Mouse (Mus musculus): Measurements from ENCODE around the gene Blvrb. TPM values are rescaled to one million over a fixed set of nuclear protein-coding genes. Genes with fewer than 3 reads are reported as not detected.
"Not testable (repeated sequence)": the region's sequence is repeated elsewhere in the genome, so short reads cannot be mapped to it uniquely, and the experiment has no call there.

Blvrb gene
- polyA plus RNA-seq, 1 experiment from 2014 or later = 35.4 TPM

GRCm38 (mm10) chr7:27493450-27493849, 45.7 kb downstream of the Blvrb start:
- Histone ChIP-seq H3K9ac (ENCODE audit: low read depth, low read length) (no peak overlapping the region), H3K27me3 (ENCODE audit: control insufficient read depth, insufficient read depth, low read length) (no peaks in the 10 kb centered on the region), H3K27ac (ENCODE audit: low read depth, low read length) (no peak overlapping the region), H3K4me3 (ENCODE audit: low read depth, low read length) (no peak overlapping the region), H3K4me1 (replicated peaks; ENCODE audit: control insufficient read depth, insufficient read depth, low read length) (no peaks in the 10 kb centered on the region), H3K4me2 (replicated peaks; ENCODE audit: low read depth, low read length) (no peak overlapping the region), H3K36me3 (ENCODE audit: control insufficient read depth, insufficient read depth, low read length) (no peaks in the 10 kb centered on the region), H3K9me3 (ENCODE audit: control insufficient read depth, low read length) (no peaks in the 10 kb centered on the region)
- 90% methylated on average over 5 of the region's 5 CpGs for WGBS
- ATAC-seq (ENCODE audit: low FRiP score) (no peak), DNase-seq (ENCODE audit: low spot score) (no peak)

DNA sequence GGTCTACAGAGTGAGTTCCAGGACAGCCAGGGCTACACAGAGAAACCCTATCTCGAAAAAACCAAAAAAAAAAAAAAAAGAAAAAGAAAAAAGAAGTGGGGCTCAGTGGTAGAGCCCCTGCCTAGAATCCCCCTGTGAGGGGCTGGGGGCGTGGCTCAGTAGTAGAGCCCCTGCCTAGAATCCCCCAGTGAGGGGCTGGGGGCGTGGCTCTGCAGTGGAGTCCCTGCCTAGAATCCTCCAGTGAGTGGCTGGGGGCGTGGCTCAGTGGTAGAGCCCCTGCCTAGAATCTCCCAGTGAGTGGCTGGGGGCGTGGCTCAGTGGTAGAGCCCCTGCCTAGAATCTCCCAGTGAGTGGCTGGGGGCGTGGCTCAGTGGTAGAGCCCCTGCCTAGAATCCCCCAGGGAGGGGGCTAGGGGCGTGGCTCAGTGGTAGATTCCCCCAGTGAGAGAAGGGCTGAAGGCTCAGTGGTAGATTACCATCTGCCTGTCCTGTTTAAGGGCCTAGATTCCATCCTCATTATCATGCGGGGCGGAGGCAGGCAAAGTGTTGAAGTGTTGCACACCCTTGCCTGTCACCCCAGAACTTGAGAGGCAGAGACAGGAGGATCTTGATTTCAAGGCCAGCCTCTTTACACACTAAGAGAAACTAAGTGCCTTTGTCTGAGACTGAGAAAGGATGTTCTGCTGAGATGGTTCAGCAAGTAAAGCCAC, 47.0 kb downstream of the Blvrb start:
- H3K4me2 ChIP-seq (replicated peaks; ENCODE audit: low read depth, low read length); H3K9me3 ChIP-seq (ENCODE audit: control insufficient read depth, low read length); H3K36me3 ChIP-seq (ENCODE audit: control insufficient read depth, insufficient read depth, low read length); H3K9ac ChIP-seq (ENCODE audit: low read depth, low read length); H3K27ac ChIP-seq (ENCODE audit: low read depth, low read length); ATAC-seq (ENCODE audit: low FRiP score); H3K4me1 ChIP-seq (replicated peaks; ENCODE audit: control insufficient read depth, insufficient read depth, low read length); H3K4me3 ChIP-seq (ENCODE audit: low read depth, low read length); DNase-seq (ENCODE audit: low spot score); H3K27me3 ChIP-seq (ENCODE audit: control insufficient read depth, insufficient read depth, low read length): not testable (repeated sequence)
- WGBS = 92% methylated on average over 8 of the region's 9 CpGs

DNA sequence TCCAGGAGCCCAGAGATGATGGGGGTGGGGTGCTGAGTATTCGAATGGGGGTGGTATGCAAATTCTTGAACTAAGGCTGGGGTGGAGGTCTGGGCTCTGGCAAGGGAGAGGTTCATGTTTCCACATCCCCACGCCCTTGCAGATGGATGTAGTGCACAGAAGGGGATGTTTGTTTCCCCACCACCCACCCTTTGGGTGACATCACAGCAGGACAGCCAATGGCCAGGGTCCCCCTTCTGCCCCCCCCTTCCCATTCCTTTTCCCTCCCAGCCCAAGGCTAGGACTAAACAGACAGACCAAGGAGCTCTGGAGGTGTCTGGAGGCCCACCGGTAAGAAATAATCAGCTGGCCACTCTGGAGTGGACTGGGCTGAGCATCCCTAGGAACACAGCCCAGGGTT, 51.3 kb downstream of the Blvrb start, which contains the start of gene Prx:
Gene Prx, plus strand, starts transcription at position 289 of the 400 bp plus-strand sequence.
- Histone ChIP-seq H3K27me3 (ENCODE audit: control insufficient read depth, insufficient read depth, low read length) (no peaks in the 10 kb centered on the region), H3K4me2 (replicated peaks; ENCODE audit: low read depth, low read length) (no peak within 1 kb of the TSS), H3K36me3 (ENCODE audit: control insufficient read depth, insufficient read depth, low read length) (no peaks in the 10 kb centered on the region), H3K4me1 (replicated peaks; ENCODE audit: control insufficient read depth, insufficient read depth, low read length) (no peaks in the 10 kb centered on the region), H3K9ac (ENCODE audit: low read depth, low read length) (no peak within 1 kb of the TSS), H3K4me3 (ENCODE audit: low read depth, low read length) (no peak within 1 kb of the TSS), H3K27ac (ENCODE audit: low read depth, low read length) (no peak within 1 kb of the TSS), H3K9me3 (ENCODE audit: control insufficient read depth, low read length) (no peaks in the 10 kb centered on the region)
- DNase-seq (ENCODE audit: low spot score) = no peak
- no peak for ATAC-seq (ENCODE audit: low FRiP score)
- 51% methylated on average over 3 of the region's 3 CpGs for WGBS

GRCm38 (mm10) chr7:27501620-27502019, 53.8 kb downstream of the Blvrb start:
- no peak overlapping the region for H3K9ac ChIP-seq (ENCODE audit: low read depth, low read length)
- 0 out of 2 replicates have a peak, but pooled peaks cover 3% of the 10 kb centered on the region for H3K4me1 ChIP-seq (replicated peaks; ENCODE audit: control insufficient read depth, insufficient read depth, low read length)
- H3K27me3 ChIP-seq (ENCODE audit: control insufficient read depth, insufficient read depth, low read length) = no peaks in the 10 kb centered on the region
- no peaks in the 10 kb centered on the region for H3K9me3 ChIP-seq (ENCODE audit: control insufficient read depth, low read length)
- no peak overlapping the region for H3K27ac ChIP-seq (ENCODE audit: low read depth, low read length)
- no peak overlapping the region for H3K4me2 ChIP-seq (replicated peaks; ENCODE audit: low read depth, low read length)
- 63% methylated on average over 4 of the region's 4 CpGs for WGBS
- no peaks in the 10 kb centered on the region for H3K36me3 ChIP-seq (ENCODE audit: control insufficient read depth, insufficient read depth, low read length)
- no peak for ATAC-seq (ENCODE audit: low FRiP score)
- no peak for DNase-seq (ENCODE audit: low spot score)
- no peak overlapping the region for H3K4me3 ChIP-seq (ENCODE audit: low read depth, low read length)

GRCm38 (mm10) chr7:27506765-27507370, 59.1 kb downstream of the Blvrb start:
- Histone ChIP-seq H3K4me1 (replicated peaks; ENCODE audit: control insufficient read depth, insufficient read depth, low read length) (0 out of 2 replicates have a peak, but pooled peaks cover 3% of the 10 kb centered on the region), H3K9me3 (ENCODE audit: control insufficient read depth, low read length) (no peaks in the 10 kb centered on the region), H3K9ac (ENCODE audit: low read depth, low read length) (peak overlapping the region; percentile 58; the same call in 1 of the 2 replicates), H3K27me3 (ENCODE audit: control insufficient read depth, insufficient read depth, low read length) (no peaks in the 10 kb centered on the region), H3K36me3 (ENCODE audit: control insufficient read depth, insufficient read depth, low read length) (no peaks in the 10 kb centered on the region), H3K27ac (ENCODE audit: low read depth, low read length) (no peak overlapping the region), H3K4me3 (ENCODE audit: low read depth, low read length) (no peak overlapping the region), H3K4me2 (replicated peaks; ENCODE audit: low read depth, low read length) (peak overlapping the region; percentile 49)
- peak; percentile 38 for DNase-seq (ENCODE audit: low spot score)
- 44% methylated on average over 9 of the region's 9 CpGs for WGBS
- ATAC-seq (ENCODE audit: low FRiP score) = peak; percentile 3; the same call in 1 of the 2 replicates

DNA sequence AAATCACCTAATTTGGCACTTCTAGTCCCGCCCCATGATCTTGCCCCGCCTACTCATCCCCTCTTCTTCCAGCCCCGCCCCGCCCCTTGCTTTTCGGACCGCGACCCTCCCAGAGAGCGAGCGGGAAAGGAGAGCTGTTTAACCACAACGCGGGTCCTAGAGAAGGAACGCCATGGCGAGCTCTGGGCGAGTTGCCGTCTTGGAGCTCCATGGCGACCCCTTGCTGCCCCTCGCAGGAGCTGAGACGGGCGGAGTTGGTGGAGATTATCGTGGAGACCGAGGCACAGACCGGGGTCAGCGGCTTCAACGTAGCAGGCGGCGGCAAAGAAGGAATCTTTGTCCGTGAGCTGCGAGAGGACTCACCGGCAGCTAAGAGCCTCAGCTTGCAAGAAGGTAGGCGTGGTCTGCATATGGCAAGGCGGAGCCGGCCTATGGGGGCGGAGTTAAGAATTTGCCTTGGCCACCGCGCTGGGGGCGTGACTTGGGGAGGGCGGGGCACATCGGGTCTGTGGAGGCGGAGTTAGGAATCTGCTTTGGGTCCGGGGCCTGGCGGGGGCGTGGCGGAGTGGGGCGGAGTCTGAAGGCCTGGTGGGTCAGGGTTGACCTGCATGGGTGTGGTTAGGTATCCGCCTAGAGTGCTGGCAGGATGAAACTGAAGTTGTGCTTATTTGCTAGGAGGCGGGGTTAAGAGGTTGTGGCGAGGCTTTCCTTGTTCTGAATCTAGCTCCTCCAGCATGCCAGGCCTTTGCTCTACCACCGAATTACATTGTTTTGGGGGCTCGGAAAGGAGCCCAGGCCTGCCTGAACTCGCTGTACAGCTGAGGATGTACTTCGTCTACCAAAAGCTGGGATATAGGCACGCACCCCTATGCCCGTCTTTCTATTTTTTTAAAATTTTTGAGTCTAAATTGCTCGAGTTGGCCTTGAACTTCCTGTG, 60.2 kb downstream of the Blvrb start:
- H3K9ac ChIP-seq (ENCODE audit: low read depth, low read length) = peak overlapping the region; percentile 58
- no peaks in the 10 kb centered on the region for H3K27me3 ChIP-seq (ENCODE audit: control insufficient read depth, insufficient read depth, low read length)
- H3K9me3 ChIP-seq (ENCODE audit: control insufficient read depth, low read length) = no peaks in the 10 kb centered on the region
- peak; percentile 94 for ATAC-seq (ENCODE audit: low FRiP score)
- DNase-seq (ENCODE audit: low spot score) = peak; percentile 99
- WGBS = under 1% methylated on average over 52 of the region's 54 CpGs
- peak overlapping the region; percentile 92 for H3K27ac ChIP-seq (ENCODE audit: low read depth, low read length)
- 0 out of 2 replicates have a peak, but pooled peaks cover 3% of the 10 kb centered on the region for H3K4me1 ChIP-seq (replicated peaks; ENCODE audit: control insufficient read depth, insufficient read depth, low read length)
- no peaks in the 10 kb centered on the region for H3K36me3 ChIP-seq (ENCODE audit: control insufficient read depth, insufficient read depth, low read length)
- H3K4me2 ChIP-seq (replicated peaks; ENCODE audit: low read depth, low read length) = peak overlapping the region; percentile 49
- H3K4me3 ChIP-seq (ENCODE audit: low read depth, low read length) = peak overlapping the region; percentile 39

DNA sequence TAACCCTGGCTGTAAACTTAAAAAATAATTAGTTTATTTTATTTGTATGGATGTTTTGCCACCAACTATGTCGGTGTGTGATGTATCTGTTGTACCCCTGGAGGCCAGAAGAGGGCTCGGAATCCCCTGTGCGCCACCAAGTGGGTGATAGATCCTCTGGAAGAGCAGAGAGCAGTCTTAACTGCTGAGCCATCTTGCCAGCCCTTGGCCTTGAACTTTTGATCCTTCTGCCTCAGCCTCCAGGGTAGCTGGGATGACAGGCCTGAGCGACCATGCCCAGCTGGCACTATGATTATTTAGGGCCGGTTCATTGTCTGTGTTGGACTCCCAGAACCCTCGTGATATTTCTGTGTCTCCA, 60.8 kb downstream of the Blvrb start:
- DNase-seq (ENCODE audit: low spot score) = peak; percentile 62
- peak; percentile 60 for ATAC-seq (ENCODE audit: low FRiP score)
- whole genome bisulfite sequencing = 24% methylated on average over 6 of the region's 6 CpGs
- Histone ChIP-seq H3K4me1 (replicated peaks; ENCODE audit: control insufficient read depth, insufficient read depth, low read length) (0 out of 2 replicates have a peak, but pooled peaks cover 3% of the 10 kb centered on the region), H3K27ac (ENCODE audit: low read depth, low read length) (no peak overlapping the region), H3K4me3 (ENCODE audit: low read depth, low read length) (peak overlapping the region; percentile 39; the same call in 1 of the 2 replicates), H3K9ac (ENCODE audit: low read depth, low read length) (no peak overlapping the region), H3K27me3 (ENCODE audit: control insufficient read depth, insufficient read depth, low read length) (no peaks in the 10 kb centered on the region), H3K36me3 (ENCODE audit: control insufficient read depth, insufficient read depth, low read length) (no peaks in the 10 kb centered on the region), H3K9me3 (ENCODE audit: control insufficient read depth, low read length) (no peaks in the 10 kb centered on the region), H3K4me2 (replicated peaks; ENCODE audit: low read depth, low read length) (peak overlapping the region; percentile 49)

- Histone ChIP-seq H3K9me3 (ENCODE audit: control insufficient read depth, low read length) (no peaks in the 10 kb centered on the region), H3K36me3 (ENCODE audit: control insufficient read depth, insufficient read depth, low read length) (no peaks in the 10 kb centered on the region), H3K27ac (ENCODE audit: low read depth, low read length) (no peak overlapping the region), H3K4me1 (replicated peaks; ENCODE audit: control insufficient read depth, insufficient read depth, low read length) (0 out of 2 replicates have a peak, but pooled peaks cover 3% of the 10 kb centered on the region), H3K27me3 (ENCODE audit: control insufficient read depth, insufficient read depth, low read length) (no peaks in the 10 kb centered on the region), H3K4me3 (ENCODE audit: low read depth, low read length) (no peak overlapping the region), H3K4me2 (replicated peaks; ENCODE audit: low read depth, low read length) (no peak overlapping the region), H3K9ac (ENCODE audit: low read depth, low read length) (no peak overlapping the region)
- DNase-seq (ENCODE audit: low spot score) (no peak), ATAC-seq (ENCODE audit: low FRiP score) (no peak)
- 84% methylated on average over 2 of the region's 2 CpGs for WGBS
Observed at GRCm38 (mm10) chr7:27510809-27511208, 63.0 kb downstream of the Blvrb start.

Measured in hindbrain, embryonic 11.5 days (tissue).